Mouse (Mus musculus): ENCODE measurements at regions not wholly inside any gene's neighbourhood (a gene's known extent, or its start where the extent isn't known, plus 50 kb on each side); places are given as distances from the start of the nearest gene placed in this dataset.
"Not testable (repeated sequence)": the region's sequence is repeated elsewhere in the genome, so short reads cannot be mapped to it uniquely, and the experiment has no call there.

DNA sequence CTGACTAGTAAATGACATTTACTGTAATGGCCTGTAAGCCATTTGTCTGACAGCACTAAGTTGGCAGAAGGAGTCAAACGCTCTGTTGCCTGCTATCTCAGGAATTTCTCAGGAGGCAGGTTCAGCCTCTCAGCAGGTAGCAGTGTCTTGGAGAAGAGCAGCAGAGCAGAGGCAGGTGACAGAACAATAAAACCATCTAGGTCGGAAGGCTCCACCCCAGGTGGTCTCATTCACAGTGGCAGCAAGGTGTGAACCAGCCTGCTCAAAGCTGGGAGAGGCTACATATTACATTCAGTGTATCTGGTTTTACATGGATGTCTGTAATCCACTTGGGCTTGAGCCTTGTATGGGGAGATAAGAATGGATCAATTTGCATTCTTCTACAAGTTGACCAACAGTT, 194.9 kb upstream of the Dpp6 start:
- H3K9me3 ChIP-seq (replicated peaks) = no peaks in the 10 kb centered on the region
- no peaks in the 10 kb centered on the region for H3K36me3 ChIP-seq
- WGBS = 8% methylated on average over 2 of the region's 2 CpGs
- no peaks in the 10 kb centered on the region for H3K4me1 ChIP-seq
- no peaks in the 10 kb centered on the region for H3K27me3 ChIP-seq (ENCODE audit: low read depth, poor library complexity, severe bottlenecking)
- H3K4me3 ChIP-seq = no peak overlapping the region
- DNase-seq (ENCODE audit: low spot score) = no peak
- no peak overlapping the region for H3K27ac ChIP-seq

DNA sequence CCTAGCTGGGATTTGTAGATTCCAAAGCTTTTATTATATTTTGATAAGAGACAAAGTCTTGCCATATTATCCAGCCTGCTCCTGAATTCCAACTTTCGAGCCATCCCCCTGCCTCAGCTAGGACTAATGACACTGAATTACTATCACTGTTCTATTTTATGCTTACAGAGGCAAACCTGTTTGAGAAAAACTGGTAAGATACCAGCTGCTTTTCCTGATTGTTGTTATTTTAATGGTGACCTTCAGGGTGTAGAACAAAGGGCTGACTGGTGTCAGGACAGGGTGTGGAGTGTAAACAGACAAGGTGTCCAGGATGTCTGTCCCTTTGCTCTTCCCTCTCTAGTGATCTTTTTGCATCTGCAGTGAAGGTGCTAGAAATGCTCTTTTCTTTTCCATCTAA, 145.5 kb upstream of the Dpp6 start:
- DNase-seq (ENCODE audit: low spot score) = no peak

DNA sequence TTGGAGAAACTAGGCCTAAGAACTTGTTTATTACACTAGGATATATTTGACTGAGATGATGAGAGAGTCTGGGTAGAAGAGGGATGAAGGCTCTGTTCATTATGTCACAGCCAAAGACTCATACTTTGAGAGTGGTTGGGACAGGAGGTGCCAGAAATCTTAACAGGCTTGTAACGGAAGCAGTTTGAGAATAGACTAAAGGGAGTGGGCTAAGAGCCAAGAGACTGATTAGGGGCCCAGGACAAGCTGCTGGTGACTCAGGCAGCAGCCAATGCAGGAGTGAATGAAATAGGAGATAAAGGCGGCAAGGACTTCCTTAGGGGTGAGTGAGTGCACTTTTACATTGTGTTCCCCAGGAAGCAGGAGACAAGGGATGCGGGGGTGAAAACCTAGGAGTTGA, 127.2 kb upstream of the Dpp6 start:
- WGBS = 78% methylated on average over 3 of the region's 3 CpGs
- no peak for DNase-seq (ENCODE audit: low spot score)
- Histone ChIP-seq H3K27me3 (ENCODE audit: low read depth, poor library complexity, severe bottlenecking) (no peaks in the 10 kb centered on the region), H3K4me3 (no peak overlapping the region), H3K9me3 (replicated peaks) (no peaks in the 10 kb centered on the region), H3K36me3 (no peaks in the 10 kb centered on the region), H3K4me1 (no peaks in the 10 kb centered on the region), H3K27ac (no peak overlapping the region)

More for the DNA sequence above, 145.5 kb upstream of the Dpp6 start:
- Histone ChIP-seq H3K27me3 (ENCODE audit: low read depth, poor library complexity, severe bottlenecking) (no peaks in the 10 kb centered on the region), H3K9me3 (replicated peaks) (no peaks in the 10 kb centered on the region), H3K4me3 (no peak overlapping the region), H3K27ac (no peak overlapping the region), H3K4me1 (no peaks in the 10 kb centered on the region), H3K36me3 (no peaks in the 10 kb centered on the region)
- 81% methylated on average over 1 of the region's 1 CpGs for WGBS

DNA sequence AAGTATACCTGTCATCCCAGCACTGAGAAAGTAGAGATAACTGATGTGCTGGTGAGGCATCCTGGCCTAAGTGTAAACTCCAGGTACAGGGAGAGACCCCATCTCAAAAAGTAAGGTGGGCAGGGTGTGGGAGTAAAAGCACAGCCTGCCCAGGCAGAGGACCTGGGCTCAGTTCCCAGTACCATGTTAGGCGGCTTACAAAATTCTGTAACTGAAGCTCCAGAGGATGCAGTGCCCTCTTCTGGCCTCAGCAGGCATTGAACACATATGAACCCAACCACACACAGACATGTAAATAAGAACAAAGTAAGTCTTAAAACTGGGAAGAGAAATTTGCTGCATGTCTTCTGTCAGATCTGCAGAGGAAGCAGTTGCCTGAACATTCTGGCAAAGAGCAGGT, 125.9 kb upstream of the Dpp6 start:
- no peak for DNase-seq (ENCODE audit: low spot score)
- H3K36me3 ChIP-seq = no peaks in the 10 kb centered on the region
- no peak overlapping the region for H3K4me3 ChIP-seq
- H3K4me1 ChIP-seq = no peaks in the 10 kb centered on the region
- H3K9me3 ChIP-seq (replicated peaks) = no peaks in the 10 kb centered on the region
- no peak overlapping the region for H3K27ac ChIP-seq
- H3K27me3 ChIP-seq (ENCODE audit: low read depth, poor library complexity, severe bottlenecking) = no peaks in the 10 kb centered on the region
- 95% methylated on average over 1 of the region's 1 CpGs for WGBS

DNA sequence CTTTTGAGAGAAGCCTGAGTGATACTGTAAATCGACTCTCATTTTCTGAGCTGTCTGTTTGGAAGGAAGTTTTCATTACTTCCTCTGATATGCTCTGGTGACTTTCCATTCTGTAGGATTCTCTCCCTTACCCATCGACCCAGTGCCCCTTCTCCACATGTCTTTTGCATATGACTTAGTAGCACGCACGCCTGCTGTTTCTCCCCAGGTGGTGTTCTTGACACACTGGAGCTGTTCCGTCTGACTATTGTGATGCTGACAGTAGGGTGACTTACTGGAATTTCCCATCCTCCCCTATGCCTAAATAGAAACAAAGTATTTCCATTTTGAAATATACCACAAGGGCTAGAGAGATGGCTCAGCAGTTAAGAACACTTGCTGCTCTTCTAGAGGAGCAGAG, 125.0 kb upstream of the Dpp6 start:
- no peak for DNase-seq (ENCODE audit: low spot score)
- 41% methylated on average over 5 of the region's 5 CpGs for WGBS
- no peak overlapping the region for H3K27ac ChIP-seq
- H3K36me3 ChIP-seq = no peaks in the 10 kb centered on the region
- H3K27me3 ChIP-seq (ENCODE audit: low read depth, poor library complexity, severe bottlenecking) = no peaks in the 10 kb centered on the region
- H3K4me1 ChIP-seq = no peaks in the 10 kb centered on the region
- H3K4me3 ChIP-seq = no peak overlapping the region
- H3K9me3 ChIP-seq (replicated peaks) = no peaks in the 10 kb centered on the region

DNA sequence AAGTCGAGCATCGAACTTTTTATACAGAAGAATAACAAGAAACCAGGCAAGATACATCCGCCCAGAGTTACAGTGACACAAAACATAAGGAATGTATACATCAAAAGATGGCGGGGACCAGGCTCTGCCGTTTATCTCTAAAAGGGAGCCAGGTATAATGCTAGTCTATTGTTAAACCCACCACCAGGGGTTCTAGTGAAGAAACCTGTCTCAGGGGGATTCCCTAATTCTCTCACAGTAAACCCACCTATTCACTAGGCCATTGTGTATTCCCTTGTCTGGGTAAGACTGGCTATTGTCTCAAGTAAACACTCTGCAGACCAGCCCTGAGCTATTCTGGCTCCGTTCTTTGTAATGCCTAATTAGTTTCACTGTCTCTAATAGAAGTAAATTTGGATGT, 113.4 kb upstream of the Dpp6 start:
- H3K27ac ChIP-seq; DNase-seq (ENCODE audit: low spot score); H3K4me3 ChIP-seq; H3K27me3 ChIP-seq (ENCODE audit: low read depth, poor library complexity, severe bottlenecking); H3K9me3 ChIP-seq (replicated peaks); H3K36me3 ChIP-seq; H3K4me1 ChIP-seq: not testable (repeated sequence)
- WGBS = 86% methylated on average over 6 of the region's 6 CpGs

DNA sequence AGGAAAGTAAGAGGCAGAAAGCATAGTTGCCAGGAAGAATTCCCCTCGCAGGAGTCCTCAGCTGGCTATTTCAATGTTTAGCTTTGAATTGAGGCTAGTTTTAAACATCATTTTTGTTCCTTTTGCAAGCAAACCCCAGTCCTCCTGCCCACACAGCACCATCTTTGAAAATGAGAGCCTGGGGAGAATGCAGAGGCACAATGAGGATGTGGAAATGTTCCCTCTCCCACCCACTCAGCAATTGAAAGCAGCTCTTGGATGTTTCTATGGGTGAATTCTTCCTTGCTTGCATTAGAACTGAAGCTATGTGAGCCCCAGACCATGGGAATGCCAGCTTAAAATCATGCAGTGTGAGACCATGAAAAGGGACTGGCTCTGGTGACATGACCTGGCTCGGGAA, 109.3 kb upstream of the Dpp6 start:
- Histone ChIP-seq H3K9me3 (replicated peaks) (no peaks in the 10 kb centered on the region), H3K4me3 (no peak overlapping the region), H3K36me3 (no peaks in the 10 kb centered on the region), H3K4me1 (no peaks in the 10 kb centered on the region), H3K27ac (no peak overlapping the region), H3K27me3 (ENCODE audit: low read depth, poor library complexity, severe bottlenecking) (no peaks in the 10 kb centered on the region)
- no peak for DNase-seq (ENCODE audit: low spot score)
- WGBS = 87% methylated on average over 2 of the region's 2 CpGs

DNA sequence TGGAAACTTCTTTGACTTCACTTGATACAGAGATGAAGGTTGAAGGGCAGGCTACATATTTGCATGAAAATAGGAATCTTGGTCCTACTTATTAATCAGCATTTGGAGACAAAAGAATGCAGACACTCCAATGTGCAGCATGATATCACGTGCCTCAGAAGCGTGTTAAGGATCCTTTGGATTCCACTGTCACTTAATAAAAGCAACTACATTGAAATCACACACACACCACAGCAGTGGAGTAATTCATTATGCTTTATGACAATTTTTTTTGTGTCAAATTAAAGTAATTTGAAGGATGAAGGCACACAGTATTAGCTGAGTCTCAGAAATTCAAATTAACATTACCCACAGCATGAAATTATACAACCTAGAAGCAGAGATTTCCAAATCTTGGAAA, 92.5 kb upstream of the Dpp6 start:
- no peak overlapping the region for H3K27ac ChIP-seq
- no peaks in the 10 kb centered on the region for H3K27me3 ChIP-seq (ENCODE audit: low read depth, poor library complexity, severe bottlenecking)
- H3K4me3 ChIP-seq = no peak overlapping the region
- H3K4me1 ChIP-seq = no peaks in the 10 kb centered on the region
- no peaks in the 10 kb centered on the region for H3K36me3 ChIP-seq
- DNase-seq (ENCODE audit: low spot score) = no peak
- WGBS = 94% methylated on average over 2 of the region's 2 CpGs
- H3K9me3 ChIP-seq (replicated peaks) = no peaks in the 10 kb centered on the region

DNA sequence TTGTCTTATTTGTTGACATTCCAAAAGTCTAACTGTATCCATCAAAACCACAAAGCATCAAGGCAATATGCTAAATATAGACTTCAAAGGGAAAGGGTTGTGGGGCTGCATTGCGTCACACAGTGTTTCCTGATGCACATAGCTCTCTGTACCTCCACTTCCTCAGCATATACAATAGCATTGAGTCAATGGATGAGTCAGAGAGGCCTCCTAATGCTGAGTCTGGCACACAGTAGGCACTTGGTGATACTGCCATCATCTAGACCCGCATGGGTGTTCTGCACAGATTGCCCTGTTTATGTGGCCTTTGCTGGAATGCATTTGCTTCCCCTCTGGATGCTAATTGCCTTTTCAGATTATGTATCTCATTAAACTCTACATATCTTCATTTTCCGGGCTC, 91.0 kb upstream of the Dpp6 start:
- Histone ChIP-seq H3K27ac (no peak overlapping the region), H3K4me3 (no peak overlapping the region), H3K36me3 (no peaks in the 10 kb centered on the region), H3K9me3 (replicated peaks) (no peaks in the 10 kb centered on the region), H3K27me3 (ENCODE audit: low read depth, poor library complexity, severe bottlenecking) (no peaks in the 10 kb centered on the region), H3K4me1 (no peaks in the 10 kb centered on the region)
- WGBS = 85% methylated on average over 3 of the region's 3 CpGs
- DNase-seq (ENCODE audit: low spot score) = no peak

DNA sequence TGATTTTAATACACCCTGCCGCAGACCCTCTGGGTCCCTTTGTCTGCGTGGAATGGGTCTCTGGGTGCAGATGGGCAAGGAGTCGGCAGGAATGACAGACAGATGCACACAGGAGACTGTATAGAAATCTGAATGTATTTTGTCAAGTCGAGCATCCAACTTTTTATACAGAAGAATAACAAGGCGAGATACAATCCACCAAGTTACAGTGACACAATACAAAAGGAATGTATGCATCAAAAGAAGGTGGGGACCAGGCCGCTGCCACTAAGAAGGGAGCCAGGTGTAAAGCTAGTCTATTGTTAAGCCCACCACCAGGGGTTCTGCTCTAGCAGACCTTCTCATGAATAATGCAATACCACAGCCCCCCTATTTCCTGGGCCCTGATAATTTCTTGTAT, 65.8 kb upstream of the Dpp6 start:
- not testable (repeated sequence) for H3K36me3 ChIP-seq; H3K27me3 ChIP-seq (ENCODE audit: low read depth, poor library complexity, severe bottlenecking); H3K4me1 ChIP-seq; DNase-seq (ENCODE audit: low spot score); H3K4me3 ChIP-seq; H3K27ac ChIP-seq; H3K9me3 ChIP-seq (replicated peaks)
- WGBS = 92% methylated on average over 6 of the region's 6 CpGs

DNA sequence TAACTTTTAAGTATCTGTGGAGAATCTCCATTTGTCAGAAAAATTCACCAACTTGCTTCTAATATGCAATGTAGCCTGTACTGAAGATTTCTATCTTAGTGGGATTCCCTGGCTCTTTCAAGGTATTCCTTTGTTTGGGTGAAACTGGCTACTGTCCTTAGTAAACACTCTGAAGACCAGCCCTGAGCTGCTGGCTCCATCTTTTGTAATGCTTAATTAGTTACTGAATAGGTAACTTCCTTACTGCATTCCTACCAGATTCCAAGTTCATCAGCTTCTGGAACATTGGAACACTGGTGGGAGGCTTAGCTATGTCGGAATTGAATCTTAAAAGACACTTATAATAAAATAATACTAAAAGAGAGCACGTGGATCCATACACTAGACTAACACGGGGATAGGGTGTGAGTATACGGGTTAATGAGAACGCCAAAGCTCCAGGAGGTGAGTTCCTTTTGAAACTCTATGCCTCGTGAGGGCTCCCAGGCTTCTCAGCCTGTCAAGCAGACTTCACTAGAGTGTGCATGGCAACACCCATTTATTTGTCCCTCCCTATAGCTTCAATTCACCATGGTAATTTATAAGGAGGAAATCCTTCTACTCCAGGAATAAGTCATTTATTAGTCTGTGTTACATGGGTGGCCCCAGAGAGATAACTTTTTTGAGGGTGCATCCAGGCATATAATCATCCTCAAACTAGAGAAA, 65.2 kb upstream of the Dpp6 start:
- H3K4me3 ChIP-seq; H3K36me3 ChIP-seq; H3K27me3 ChIP-seq (ENCODE audit: low read depth, poor library complexity, severe bottlenecking); H3K4me1 ChIP-seq; H3K27ac ChIP-seq; H3K9me3 ChIP-seq (replicated peaks); DNase-seq (ENCODE audit: low spot score): not testable (repeated sequence)
- WGBS = 88% methylated on average over 6 of the region's 6 CpGs

DNA sequence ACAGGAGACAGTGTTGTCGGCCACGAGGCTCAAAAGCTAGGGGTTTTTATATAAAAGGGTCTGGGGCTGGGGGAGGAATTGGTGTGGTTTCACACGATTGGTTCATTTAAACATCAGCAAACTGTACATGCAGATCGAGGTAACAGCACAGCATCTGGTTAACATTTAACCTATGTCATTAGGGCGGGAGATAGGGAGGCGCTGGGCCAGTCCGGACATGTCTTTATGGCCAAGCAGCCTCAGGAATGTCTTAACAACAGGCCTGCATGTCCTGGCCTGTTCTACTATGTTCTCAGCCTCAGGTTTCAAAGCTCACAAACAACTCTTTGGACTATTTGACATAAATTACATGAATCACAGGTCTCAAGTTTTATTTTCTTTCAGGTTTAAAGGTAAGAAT, 62.9 kb upstream of the Dpp6 start:
- 64% methylated on average over 7 of the region's 7 CpGs for WGBS
- H3K27me3 ChIP-seq (ENCODE audit: low read depth, poor library complexity, severe bottlenecking); H3K9me3 ChIP-seq (replicated peaks); H3K4me1 ChIP-seq; DNase-seq (ENCODE audit: low spot score); H3K36me3 ChIP-seq; H3K27ac ChIP-seq; H3K4me3 ChIP-seq: not testable (repeated sequence)

Data from limb, embryonic 10.5 days (tissue).